Mouse (Mus musculus) hindbrain, embryonic 15.5 days (tissue): ENCODE data around the gene Shroom3. TPM values are rescaled to one million over a fixed set of nuclear protein-coding genes. Genes with fewer than 3 reads are reported as not detected.

Source experiments
- ATAC-seq: fragments of 200-750 bp; cut with Nextera tagmentation; 2 replicates; pipeline ENCODE4 v1.8.0; 2017; ENCODE audit warnings: low read depth, moderate number of reproducible peaks, moderate TSS enrichment; ENCODE audit not compliant: low FRiP score
- H3K27ac ChIP-seq: fragments of 300-500 bp; sonication (generic); replicated peaks from 2 replicates; pipeline ENCODE4 v1.5.1; 2015; ENCODE audit warnings: mild to moderate bottlenecking, inconsistent platforms
- H3K27me3 ChIP-seq: fragments of 300-500 bp; sonication (generic); 2 replicates; pipeline ENCODE4 v1.6.1; 2015; ENCODE audit warnings: control low read depth, inconsistent platforms
- H3K36me3 ChIP-seq: fragments of 300-500 bp; sonication (generic); 2 replicates; pipeline ENCODE4 v1.6.1; 2015; ENCODE audit warnings: control low read depth, inconsistent platforms
- H3K4me1 ChIP-seq: fragments of 300-500 bp; sonication (generic); replicated peaks from 2 replicates; pipeline ENCODE4 v1.6.1; 2015; ENCODE audit warnings: control low read depth, inconsistent platforms
- H3K4me2 ChIP-seq: fragments of 300-500 bp; sonication (generic); 2 replicates; pipeline ENCODE4 v1.6.1; 2015; ENCODE audit warnings: moderate library complexity, mild to moderate bottlenecking, inconsistent platforms
- H3K4me3 ChIP-seq: fragments of 300-500 bp; sonication (generic); 2 replicates; pipeline ENCODE4 v1.5.1; 2015; ENCODE audit warnings: mild to moderate bottlenecking, inconsistent platforms
- H3K9ac ChIP-seq: fragments of 300-500 bp; sonication (generic); 2 replicates; pipeline ENCODE4 v1.6.1; 2015; ENCODE audit warnings: inconsistent platforms
- H3K9me3 ChIP-seq: fragments of 300-500 bp; sonication (generic); 2 replicates; pipeline ENCODE4 v1.6.1; 2016; ENCODE audit warnings: control low read depth, inconsistent platforms
- WGBS: fragments of 180-500 bp; shearing (Covaris S2); methylation state at CpG from one replicate; pipeline ENCODE4 v1.1.7; 2015; 5-methylcytosine and 5-hydroxymethylcytosine counted together
- polyA plus RNA-seq: library from polyadenylated mRNA; unstranded; fragments of >200 nt; fragmentation: Nextera tagmentation; extraction: Ambion mirVana; gene quantifications from 2 replicates; pipeline ENCODE4 v1.2.1, GENCODE M21; 2015

The Shroom3 gene
- polyA plus RNA-seq, 1 experiment from 2014 or later = 2.2 TPM

DNA sequence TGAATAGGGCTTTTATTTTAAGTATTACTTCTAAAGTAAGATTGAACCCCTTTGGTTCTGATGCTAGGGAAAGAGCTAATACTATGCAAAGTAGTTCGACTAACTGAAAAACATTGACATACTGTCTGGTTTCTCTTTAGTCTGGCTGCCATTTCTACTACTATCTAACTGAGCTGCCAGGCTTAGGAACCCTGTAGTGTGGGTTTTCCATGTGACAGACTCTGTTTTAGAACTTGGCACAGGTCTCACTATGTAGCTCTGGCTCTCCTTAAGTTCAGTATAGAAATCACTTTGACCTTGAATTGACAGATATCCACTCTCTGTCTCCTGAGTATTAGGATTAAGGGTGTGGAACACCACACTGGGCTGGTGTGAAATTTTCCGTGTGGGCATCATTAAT lies 185.0 kb downstream of the Shroom3 start:
- H3K9me3 ChIP-seq = no peaks in the 10 kb centered on the region
- H3K27me3 ChIP-seq = no peaks in the 10 kb centered on the region
- H3K27ac ChIP-seq = no peak overlapping the region
- no peak overlapping the region for H3K4me2 ChIP-seq
- peaks cover 9% of the 10 kb centered on the region; the same call in 1 of the 2 replicates for H3K4me1 ChIP-seq
- ATAC-seq = no peak
- no peaks in the 10 kb centered on the region for H3K36me3 ChIP-seq
- no peak overlapping the region for H3K4me3 ChIP-seq
- WGBS = 81% methylated on average over 2 of the region's 2 CpGs
- no peak overlapping the region for H3K9ac ChIP-seq

- WGBS = 39% methylated on average over 3 of the region's 3 CpGs
- Histone ChIP-seq H3K4me2 (no peak overlapping the region), H3K27ac (no peak overlapping the region), H3K9me3 (no peaks in the 10 kb centered on the region), H3K4me3 (no peak overlapping the region), H3K27me3 (no peaks in the 10 kb centered on the region), H3K9ac (no peak overlapping the region), H3K36me3 (no peaks in the 10 kb centered on the region), H3K4me1 (0 out of 2 replicates have a peak, but pooled peaks cover under 1% of the 10 kb centered on the region)
- ATAC-seq = no peak
Observed at GRCm38 (mm10) chr5:92871048-92871447, 187.8 kb downstream of the Shroom3 start.

- H3K9me3 ChIP-seq = no peaks in the 10 kb centered on the region
- H3K36me3 ChIP-seq = no peaks in the 10 kb centered on the region
- no peak for ATAC-seq
- H3K27ac ChIP-seq = no peak overlapping the region
- no peak overlapping the region for H3K4me3 ChIP-seq
- H3K27me3 ChIP-seq = no peaks in the 10 kb centered on the region
- no peak overlapping the region for H3K4me2 ChIP-seq
- H3K4me1 ChIP-seq = no peaks in the 10 kb centered on the region
- 66% methylated on average over 4 of the region's 4 CpGs for WGBS
- H3K9ac ChIP-seq = no peak overlapping the region
Observed at GRCm38 (mm10) chr5:92872182-92872581, 188.9 kb downstream of the Shroom3 start.

- no peaks in the 10 kb centered on the region for H3K9me3 ChIP-seq
- H3K4me3 ChIP-seq = no peak overlapping the region
- 86% methylated on average over 2 of the region's 2 CpGs for WGBS
- H3K27ac ChIP-seq = no peak overlapping the region
- H3K4me1 ChIP-seq = no peaks in the 10 kb centered on the region
- no peak overlapping the region for H3K9ac ChIP-seq
- no peaks in the 10 kb centered on the region for H3K36me3 ChIP-seq
- no peaks in the 10 kb centered on the region for H3K27me3 ChIP-seq
- no peak overlapping the region for H3K4me2 ChIP-seq
- ATAC-seq = no peak
Observed at GRCm38 (mm10) chr5:92872991-92873390, 189.8 kb downstream of the Shroom3 start.

DNA sequence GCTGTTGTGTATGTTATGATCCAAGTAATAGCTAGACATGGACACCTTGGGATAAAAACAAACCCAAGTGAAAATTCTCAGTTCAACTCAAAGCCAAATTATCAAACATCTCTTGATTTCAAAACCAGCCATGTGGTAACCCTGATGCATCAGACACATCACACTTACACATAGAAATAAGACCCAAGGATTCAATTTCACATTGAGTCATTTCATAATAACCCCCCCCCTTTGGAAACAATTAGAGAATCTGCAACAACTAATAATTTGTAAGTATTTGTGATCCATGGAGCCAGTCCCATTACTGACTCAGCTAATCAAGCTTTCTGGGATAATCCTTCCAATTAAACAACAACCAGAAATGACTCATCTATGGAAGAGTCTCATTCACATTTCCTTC lies 190.3 kb downstream of the Shroom3 start:
- H3K4me2 ChIP-seq = no peak overlapping the region
- no peak overlapping the region for H3K4me3 ChIP-seq
- H3K27ac ChIP-seq = no peak overlapping the region
- H3K9ac ChIP-seq = no peak overlapping the region
- ATAC-seq = no peak
- no peaks in the 10 kb centered on the region for H3K9me3 ChIP-seq
- H3K27me3 ChIP-seq = no peaks in the 10 kb centered on the region
- no peaks in the 10 kb centered on the region for H3K4me1 ChIP-seq
- H3K36me3 ChIP-seq = no peaks in the 10 kb centered on the region

DNA sequence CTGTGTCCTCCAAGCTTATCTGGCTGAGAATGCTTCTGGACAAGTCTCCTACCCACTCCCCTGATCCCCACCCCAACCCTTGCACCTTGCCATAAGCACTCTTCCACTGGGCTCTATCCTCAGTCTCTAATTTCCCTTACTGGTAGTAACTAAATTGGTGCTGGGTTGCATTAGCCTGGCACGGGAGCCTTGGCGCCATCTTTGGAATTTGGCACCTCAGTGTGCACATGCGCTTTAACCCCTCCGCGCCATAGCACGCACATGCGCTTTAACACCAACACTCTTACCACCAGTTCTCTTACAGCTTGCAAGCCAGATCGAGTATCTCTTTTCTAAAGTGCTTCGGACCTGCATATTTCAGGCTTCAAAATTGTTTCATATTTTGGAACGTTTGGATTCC lies 192.6 kb downstream of the Shroom3 start:
- H3K9ac ChIP-seq = no peak overlapping the region
- H3K36me3 ChIP-seq = no peaks in the 10 kb centered on the region
- no peak overlapping the region for H3K27ac ChIP-seq
- no peak overlapping the region for H3K4me2 ChIP-seq
- no peaks in the 10 kb centered on the region for H3K4me1 ChIP-seq
- 95% methylated on average over 10 of the region's 10 CpGs for WGBS
- H3K4me3 ChIP-seq = no peak overlapping the region
- ATAC-seq = no peak
- no peaks in the 10 kb centered on the region for H3K27me3 ChIP-seq
- no peaks in the 10 kb centered on the region for H3K9me3 ChIP-seq

- H3K4me3 ChIP-seq = no peak overlapping the region
- no peaks in the 10 kb centered on the region for H3K4me1 ChIP-seq
- H3K36me3 ChIP-seq = no peaks in the 10 kb centered on the region
- no peak overlapping the region for H3K27ac ChIP-seq
- H3K9ac ChIP-seq = no peak overlapping the region
- no peaks in the 10 kb centered on the region for H3K27me3 ChIP-seq
- no peaks in the 10 kb centered on the region for H3K9me3 ChIP-seq
- no peak overlapping the region for H3K4me2 ChIP-seq
- WGBS = 82% methylated on average over 3 of the region's 3 CpGs
- no peak for ATAC-seq
Observed at GRCm38 (mm10) chr5:92877104-92877503, 193.9 kb downstream of the Shroom3 start.

DNA sequence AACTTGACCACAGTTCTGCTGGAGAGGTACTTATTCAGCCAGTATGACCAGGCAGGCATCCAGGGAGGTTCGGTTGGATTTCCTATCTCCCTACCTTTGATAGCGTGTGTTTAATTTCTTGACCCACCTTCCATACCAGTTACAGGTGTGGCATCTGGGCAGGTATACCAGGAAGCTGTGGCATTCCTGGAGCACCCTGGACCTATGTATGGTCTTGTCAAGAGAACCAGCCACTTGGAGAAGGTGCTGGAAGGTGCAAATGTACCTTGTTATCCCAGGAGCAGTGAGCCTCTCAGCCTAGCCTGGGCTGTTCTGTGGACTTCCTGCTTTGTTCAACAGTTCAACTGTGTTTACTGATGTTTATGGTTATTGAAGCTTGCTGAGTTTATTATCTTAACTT lies 197.2 kb downstream of the Shroom3 start:
- Histone ChIP-seq H3K36me3 (no peaks in the 10 kb centered on the region), H3K4me2 (no peak overlapping the region), H3K9me3 (no peaks in the 10 kb centered on the region), H3K27me3 (no peaks in the 10 kb centered on the region), H3K27ac (no peak overlapping the region), H3K4me1 (no peaks in the 10 kb centered on the region), H3K4me3 (no peak overlapping the region), H3K9ac (no peak overlapping the region)
- 97% methylated on average over 2 of the region's 2 CpGs for WGBS
- no peak for ATAC-seq

DNA sequence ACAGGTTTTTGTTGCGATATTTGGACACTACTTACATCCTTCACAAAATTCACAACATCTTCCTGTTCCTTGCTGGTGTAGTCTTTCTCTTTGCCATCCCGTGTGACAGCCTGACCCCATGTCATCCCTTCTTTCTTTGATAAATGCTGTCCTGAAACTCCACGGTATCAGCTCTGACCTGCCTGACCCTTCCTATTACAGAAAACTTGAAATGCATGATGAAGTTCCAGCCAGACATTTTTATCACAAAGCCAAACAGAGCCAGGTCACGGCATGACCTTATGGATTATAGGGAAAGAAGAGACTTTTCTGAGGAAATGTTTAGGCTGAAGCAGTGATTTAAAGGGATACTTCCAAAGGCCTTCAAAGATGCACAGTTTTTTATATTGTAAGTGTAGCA lies 197.7 kb downstream of the Shroom3 start:
- Histone ChIP-seq H3K27me3 (no peaks in the 10 kb centered on the region), H3K4me3 (no peak overlapping the region), H3K9me3 (no peaks in the 10 kb centered on the region), H3K4me2 (no peak overlapping the region), H3K27ac (no peak overlapping the region), H3K4me1 (no peaks in the 10 kb centered on the region), H3K36me3 (no peaks in the 10 kb centered on the region), H3K9ac (no peak overlapping the region)
- 56% methylated on average over 4 of the region's 4 CpGs for WGBS
- no peak for ATAC-seq

DNA sequence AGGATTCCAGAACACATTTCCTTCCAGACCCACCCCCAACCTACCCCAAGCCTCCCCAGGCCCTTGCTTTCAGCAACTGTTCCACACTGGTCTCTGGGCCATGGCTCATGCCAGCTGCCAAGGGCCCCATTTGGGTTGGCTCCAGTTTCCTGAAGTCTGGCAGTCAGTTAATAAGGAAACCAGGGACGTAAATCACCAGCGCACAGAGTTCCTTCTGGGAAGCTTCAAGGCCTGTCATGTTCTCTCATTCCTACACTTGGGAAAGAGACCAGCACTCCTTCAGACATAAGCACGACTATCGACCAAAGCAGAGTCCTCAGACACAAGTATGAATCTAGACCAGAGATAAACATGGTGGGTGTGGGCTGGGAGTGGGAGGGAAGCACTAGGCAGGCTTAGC lies 202.9 kb downstream of the Shroom3 start:
- ATAC-seq = no peak
- 79% methylated on average over 4 of the region's 4 CpGs for WGBS

DNA sequence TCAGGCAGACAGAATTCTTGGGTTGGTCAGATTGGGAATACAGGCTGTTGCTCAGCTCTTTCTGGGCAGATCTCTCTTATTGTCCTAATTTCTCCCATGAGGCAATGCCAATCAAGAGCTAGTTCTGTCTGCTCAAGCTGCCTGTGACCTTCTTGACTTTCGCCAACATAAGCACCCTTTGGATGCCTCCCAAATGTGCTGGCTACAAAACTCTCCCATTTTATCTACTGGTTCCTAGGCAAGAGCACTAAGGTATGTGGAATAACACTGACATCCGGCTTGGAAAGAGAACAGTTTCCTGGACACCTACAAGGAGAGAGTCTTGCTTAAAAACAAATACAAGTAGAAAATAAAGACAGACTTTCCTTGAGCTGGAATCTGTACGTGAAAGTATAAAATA lies 204.3 kb downstream of the Shroom3 start:
- no peaks in the 10 kb centered on the region for H3K4me1 ChIP-seq
- H3K9me3 ChIP-seq = no peaks in the 10 kb centered on the region
- H3K4me3 ChIP-seq = no peak overlapping the region
- H3K27me3 ChIP-seq = no peaks in the 10 kb centered on the region
- H3K9ac ChIP-seq = no peak overlapping the region
- WGBS = 57% methylated on average over 3 of the region's 3 CpGs
- H3K27ac ChIP-seq = no peak overlapping the region
- H3K36me3 ChIP-seq = no peaks in the 10 kb centered on the region
- no peak overlapping the region for H3K4me2 ChIP-seq
- no peak for ATAC-seq

More for the DNA sequence above, 202.9 kb downstream of the Shroom3 start:
- H3K4me2 ChIP-seq = no peak overlapping the region
- H3K4me1 ChIP-seq = no peaks in the 10 kb centered on the region
- H3K4me3 ChIP-seq = no peak overlapping the region
- H3K27me3 ChIP-seq = no peaks in the 10 kb centered on the region
- H3K36me3 ChIP-seq = no peaks in the 10 kb centered on the region
- no peak overlapping the region for H3K9ac ChIP-seq
- H3K9me3 ChIP-seq = no peaks in the 10 kb centered on the region
- no peak overlapping the region for H3K27ac ChIP-seq

- WGBS = 68% methylated on average over 8 of the region's 8 CpGs
- Histone ChIP-seq H3K27me3 (no peaks in the 10 kb centered on the region), H3K4me3 (no peak overlapping the region), H3K27ac (no peak overlapping the region), H3K4me2 (no peak overlapping the region), H3K36me3 (no peaks in the 10 kb centered on the region), H3K4me1 (no peaks in the 10 kb centered on the region), H3K9me3 (no peaks in the 10 kb centered on the region), H3K9ac (no peak overlapping the region)
- ATAC-seq = no peak
Observed at GRCm38 (mm10) chr5:92888628-92889241, 205.5 kb downstream of the Shroom3 start.

DNA sequence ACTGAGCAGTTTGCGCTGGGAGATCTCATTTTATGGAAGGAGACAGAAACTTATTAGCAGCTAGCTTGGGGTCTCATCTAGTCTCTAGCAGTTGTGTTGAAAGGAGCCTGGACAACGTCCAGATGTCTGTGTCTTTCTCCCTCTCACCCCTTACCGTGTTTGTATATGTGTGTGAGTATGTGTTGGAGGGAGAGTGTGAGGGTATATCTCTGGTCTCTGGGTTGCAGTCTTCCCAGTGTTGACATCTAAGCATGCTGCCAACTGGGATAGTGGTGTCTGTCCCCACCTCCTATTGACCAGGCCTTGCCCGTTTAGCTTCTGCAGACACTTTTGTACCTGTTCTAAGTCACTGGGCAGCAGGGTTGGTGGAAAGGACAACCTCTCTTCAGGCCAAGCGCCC lies 207.7 kb downstream of the Shroom3 start:
- no peak overlapping the region for H3K4me2 ChIP-seq
- no peak for ATAC-seq
- no peaks in the 10 kb centered on the region for H3K9me3 ChIP-seq
- no peaks in the 10 kb centered on the region for H3K4me1 ChIP-seq
- 92% methylated on average over 5 of the region's 5 CpGs for WGBS
- no peak overlapping the region for H3K9ac ChIP-seq
- no peak overlapping the region for H3K4me3 ChIP-seq
- no peaks in the 10 kb centered on the region for H3K36me3 ChIP-seq
- H3K27me3 ChIP-seq = no peaks in the 10 kb centered on the region
- no peak overlapping the region for H3K27ac ChIP-seq
